Mouse (Mus musculus): ENCODE measurements at regions not wholly inside any gene's neighbourhood (a gene's known extent, or its start where the extent isn't known, plus 50 kb on each side); places are given as distances from the start of the nearest gene placed in this dataset.
"Not testable (repeated sequence)": the region's sequence is repeated elsewhere in the genome, so short reads cannot be mapped to it uniquely, and the experiment has no call there.

- Histone ChIP-seq H3K4me3 (no peak overlapping the region), H3K27ac (no peak overlapping the region)
- peak; percentile 79 for DNase-seq
- intact Hi-C loops (cut with DNase I) = loop anchor here (5.0 kb wide), 1 partner anchor 789 kb away; no protein-coding TSS in a partner anchor
- peak; percentile 94 for TF ChIP-seq CTCF (IDR thresholded peaks at IDR 0.05)
Observed at GRCm38 (mm10) chr8:24386462-24386861, 339.2 kb downstream of the Adam3 start.

- Histone ChIP-seq H3K27ac (no peak overlapping the region), H3K4me3 (no peak overlapping the region)
- intact Hi-C loops (cut with DNase I) = no loop called here
- no peak for DNase-seq
- no peak for TF ChIP-seq CTCF (IDR thresholded peaks at IDR 0.05)
Observed at GRCm38 (mm10) chr8:24383963-24384435, 341.7 kb downstream of the Adam3 start.

GRCm38 (mm10) chr8:24383130-24383962 lies 342.3 kb downstream of the Adam3 start:
- intact Hi-C loops (cut with DNase I) = no loop called here
- Histone ChIP-seq H3K27ac (no peak overlapping the region), H3K4me3 (no peak overlapping the region)
- no peak for TF ChIP-seq CTCF (IDR thresholded peaks at IDR 0.05)
- DNase-seq = no peak

- Histone ChIP-seq H3K4me3 (no peak overlapping the region), H3K27ac (no peak overlapping the region)
- no peak for DNase-seq
- intact Hi-C loops (cut with DNase I) = no loop called here
- TF ChIP-seq CTCF (IDR thresholded peaks at IDR 0.05) = no peak
Observed at GRCm38 (mm10) chr8:24381666-24382253, 343.9 kb downstream of the Adam3 start.

GRCm38 (mm10) chr8:24378070-24378469 lies 347.6 kb downstream of the Adam3 start:
- no peak overlapping the region for H3K27ac ChIP-seq
- DNase-seq = no peak
- H3K4me3 ChIP-seq = no peak overlapping the region
- intact Hi-C loops (cut with DNase I) = no loop called here
- no peak for TF ChIP-seq CTCF (IDR thresholded peaks at IDR 0.05)

- intact Hi-C loops (cut with DNase I); DNase-seq; H3K4me3 ChIP-seq; H3K27ac ChIP-seq: not testable (repeated sequence)
Observed at GRCm38 (mm10) chr8:24376846-24377245, 348.8 kb downstream of the Adam3 start.

GRCm38 (mm10) chr8:24374503-24374902 lies 351.1 kb downstream of the Adam3 start:
- intact Hi-C loops (cut with DNase I) = no loop called here
- DNase-seq = no peak
- H3K4me3 ChIP-seq = no peak overlapping the region
- H3K27ac ChIP-seq = no peak overlapping the region
- peak; percentile 43 for TF ChIP-seq CTCF (IDR thresholded peaks at IDR 0.05)

GRCm38 (mm10) chr8:24372068-24372467 lies 353.6 kb downstream of the Adam3 start:
- TF ChIP-seq CTCF (IDR thresholded peaks at IDR 0.05) = no peak
- no peak for DNase-seq
- intact Hi-C loops (cut with DNase I) = no loop called here
- Histone ChIP-seq H3K27ac (no peak overlapping the region), H3K4me3 (no peak overlapping the region)

GRCm38 (mm10) chr8:24366000-24366399 lies 359.7 kb downstream of the Adam3 start:
- Histone ChIP-seq H3K4me3 (no peak overlapping the region), H3K27ac (no peak overlapping the region)
- intact Hi-C loops (cut with DNase I) = no loop called here
- DNase-seq = no peak
- TF ChIP-seq CTCF (IDR thresholded peaks at IDR 0.05) = no peak

GRCm38 (mm10) chr8:24364685-24365084 lies 361.0 kb downstream of the Adam3 start:
- no peak overlapping the region for H3K27ac ChIP-seq
- H3K4me3 ChIP-seq = no peak overlapping the region
- intact Hi-C loops (cut with DNase I) = no loop called here
- TF ChIP-seq CTCF (IDR thresholded peaks at IDR 0.05) = no peak
- no peak for DNase-seq

- H3K4me3 ChIP-seq = no peak overlapping the region
- intact Hi-C loops (cut with DNase I) = no loop called here
- no peak for TF ChIP-seq CTCF (IDR thresholded peaks at IDR 0.05)
- no peak for DNase-seq
- no peak overlapping the region for H3K27ac ChIP-seq
Observed at GRCm38 (mm10) chr8:24359022-24359600, 366.5 kb downstream of the Adam3 start.

GRCm38 (mm10) chr8:24355146-24355545 lies 370.5 kb downstream of the Adam3 start:
- intact Hi-C loops (cut with DNase I) = no loop called here

GRCm38 (mm10) chr8:24353842-24354241 lies 371.8 kb downstream of the Adam3 start:
- Histone ChIP-seq H3K27ac (no peak overlapping the region), H3K4me3 (no peak overlapping the region)
- intact Hi-C loops (cut with DNase I) = no loop called here
- DNase-seq = no peak
- no peak for TF ChIP-seq CTCF (IDR thresholded peaks at IDR 0.05)

More at GRCm38 (mm10) chr8:24355146-24355545, 370.5 kb downstream of the Adam3 start:
- no peak overlapping the region for H3K27ac ChIP-seq
- H3K4me3 ChIP-seq = no peak overlapping the region
- no peak for TF ChIP-seq CTCF (IDR thresholded peaks at IDR 0.05)
- DNase-seq = no peak
